Mouse (Mus musculus) forebrain, postnatal 0 days (tissue): ENCODE results near the gene Trp53bp2. TPM values are rescaled to one million over a fixed set of nuclear protein-coding genes. Genes with fewer than 3 reads are reported as not detected.

Source experiments
- ATAC-seq: fragments of 200-750 bp; cut with Nextera tagmentation; 2 replicates; pipeline ENCODE4 v1.8.0; 2017; ENCODE audit warnings: mild to moderate bottlenecking, moderate library complexity
- DNase-seq: peaks from one replicate; pipeline ENCODE4 v3.0.0-alpha.2; 2015
- H3K27ac ChIP-seq: fragments of 300-500 bp; sonication (generic); 2 replicates; pipeline ENCODE4 v1.5.1; 2014; ENCODE audit warnings: low read depth, mild to moderate bottlenecking, antibody characterized with exemption, low read length, moderate library complexity, mixed read lengths
- H3K27me3 ChIP-seq: fragments of 300-500 bp; sonication (generic); 2 replicates; pipeline ENCODE4 v1.6.1; 2014; ENCODE audit warnings: mild to moderate bottlenecking, low read length, mixed read lengths; ENCODE audit not compliant: insufficient read depth
- H3K36me3 ChIP-seq: fragments of 300-500 bp; sonication (generic); 2 replicates; pipeline ENCODE4 v1.6.1; 2014; ENCODE audit warnings: mild to moderate bottlenecking, moderate library complexity; ENCODE audit not compliant: insufficient read depth
- H3K4me1 ChIP-seq: fragments of 300-500 bp; sonication (generic); 2 replicates; pipeline ENCODE4 v1.6.1; 2014; ENCODE audit warnings: antibody characterized with exemption; ENCODE audit not compliant: insufficient read depth
- H3K4me2 ChIP-seq: fragments of 300-500 bp; sonication (generic); 2 replicates; pipeline ENCODE4 v1.6.1; 2014; ENCODE audit warnings: low read depth, mild to moderate bottlenecking, moderate library complexity
- H3K4me3 ChIP-seq: fragments of 300-500 bp; sonication (generic); 2 replicates; pipeline ENCODE4 v1.5.1; 2014; ENCODE audit warnings: low read depth, low read length, mixed read lengths
- H3K9ac ChIP-seq: fragments of 300-500 bp; sonication (generic); 2 replicates; pipeline ENCODE4 v1.6.1; 2014; ENCODE audit warnings: mild to moderate bottlenecking
- H3K9me3 ChIP-seq: fragments of 300-500 bp; sonication (generic); 2 replicates; pipeline ENCODE4 v1.6.1; 2016; ENCODE audit warnings: low read length
- CTCF ChIP-seq: sonication (generic); IDR thresholded peaks from 2 replicates; pipeline ENCODE4 v1.5.1; 2016; ENCODE audit warnings: antibody characterized with exemption, control low read depth, low read depth
- WGBS: fragments of 180-500 bp; shearing (Covaris S2); extraction: QIAGEN DNeasy Blood & Tissue Kit; methylation state at CpG from one replicate; pipeline ENCODE4 v1.1.7; 2014; 5-methylcytosine and 5-hydroxymethylcytosine counted together
- polyA plus RNA-seq: library from polyadenylated mRNA; unstranded; fragments of >200 nt; fragmentation: Nextera tagmentation; extraction: Ambion mirVana; gene quantifications from 2 replicates; pipeline ENCODE4 v1.2.1, GENCODE M21; 2015
- total RNA-seq: library from RNA; depleted of rRNA; stranded (reverse); fragments of >200 nt; gene quantifications from 2 replicates; pipeline ENCODE4 v1.2.3, GENCODE M21; 2014

Trp53bp2 gene
- total and polyA plus RNA-seq, 2 experiments from 2014 or later = 13.7 to 27.3 TPM

- Histone ChIP-seq H3K9ac (no peak overlapping the region), H3K27ac (no peak overlapping the region), H3K36me3 (0 out of 2 replicates have a peak, but pooled peaks cover 6% of the 10 kb centered on the region), H3K4me1 (no peaks in the 10 kb centered on the region), H3K4me2 (no peak overlapping the region), H3K9me3 (no peaks in the 10 kb centered on the region), H3K27me3 (no peaks in the 10 kb centered on the region), H3K4me3 (no peak overlapping the region)
- ATAC-seq (no peak), DNase-seq (no peak)
- 90% methylated on average over 7 of the region's 7 CpGs for WGBS
- TF ChIP-seq CTCF = no peak
Observed at GRCm38 (mm10) chr1:182501815-182502405, 92.9 kb downstream of the Trp53bp2 start.

- ATAC-seq (no peak), DNase-seq (no peak)
- Histone ChIP-seq H3K9ac (no peak overlapping the region), H3K27ac (no peak overlapping the region), H3K9me3 (no peaks in the 10 kb centered on the region), H3K4me3 (no peak overlapping the region), H3K36me3 (0 out of 2 replicates have a peak, but pooled peaks cover 6% of the 10 kb centered on the region), H3K4me2 (no peak overlapping the region), H3K4me1 (no peaks in the 10 kb centered on the region), H3K27me3 (no peaks in the 10 kb centered on the region)
- no peak for TF ChIP-seq CTCF
- WGBS = 91% methylated on average over 7 of the region's 7 CpGs
Observed at GRCm38 (mm10) chr1:182502491-182503050, 93.6 kb downstream of the Trp53bp2 start.

GRCm38 (mm10) chr1:182503206-182503900, 94.4 kb downstream of the Trp53bp2 start:
- Histone ChIP-seq H3K4me2 (no peak overlapping the region), H3K27ac (no peak overlapping the region), H3K27me3 (no peaks in the 10 kb centered on the region), H3K4me1 (no peaks in the 10 kb centered on the region), H3K4me3 (no peak overlapping the region), H3K36me3 (0 out of 2 replicates have a peak, but pooled peaks cover 6% of the 10 kb centered on the region), H3K9ac (no peak overlapping the region), H3K9me3 (no peaks in the 10 kb centered on the region)
- no peak for TF ChIP-seq CTCF
- WGBS = 87% methylated on average over 13 of the region's 13 CpGs
- no peak for ATAC-seq
- no peak for DNase-seq

- TF ChIP-seq CTCF = no peak
- Histone ChIP-seq H3K9me3 (no peaks in the 10 kb centered on the region), H3K9ac (0 out of 2 replicates have a peak overlapping the region, but pooled peaks have one; percentile 14), H3K27me3 (no peaks in the 10 kb centered on the region), H3K36me3 (peaks cover 10% of the 10 kb centered on the region; the same call in 1 of the 2 replicates), H3K4me1 (no peaks in the 10 kb centered on the region), H3K4me3 (no peak overlapping the region), H3K4me2 (no peak overlapping the region), H3K27ac (no peak overlapping the region)
- WGBS = 14% methylated on average over 4 of the region's 4 CpGs
- peak; percentile 46 for DNase-seq
- ATAC-seq = no peak
Observed at GRCm38 (mm10) chr1:182504223-182504622, 95.3 kb downstream of the Trp53bp2 start.

- Histone ChIP-seq H3K27ac (no peak overlapping the region), H3K36me3 (peaks cover 20% of the 10 kb centered on the region; the same call in 1 of the 2 replicates), H3K27me3 (no peaks in the 10 kb centered on the region), H3K9ac (no peak overlapping the region), H3K4me3 (no peak overlapping the region), H3K4me1 (no peaks in the 10 kb centered on the region), H3K4me2 (no peak overlapping the region), H3K9me3 (no peaks in the 10 kb centered on the region)
- no peak for ATAC-seq
- no peak for TF ChIP-seq CTCF
- DNase-seq = no peak
- WGBS = 92% methylated on average over 3 of the region's 3 CpGs
Observed at GRCm38 (mm10) chr1:182505291-182505690, 96.3 kb downstream of the Trp53bp2 start.

GRCm38 (mm10) chr1:182506229-182506986, 97.4 kb downstream of the Trp53bp2 start:
- 69% methylated on average over 7 of the region's 7 CpGs for WGBS
- no peaks in the 10 kb centered on the region for H3K9me3 ChIP-seq
- H3K27me3 ChIP-seq = no peaks in the 10 kb centered on the region
- H3K36me3 ChIP-seq = peaks cover 30% of the 10 kb centered on the region
- no peak for ATAC-seq
- DNase-seq = no peak
- H3K4me1 ChIP-seq = no peaks in the 10 kb centered on the region
- no peak overlapping the region for H3K9ac ChIP-seq
- no peak overlapping the region for H3K4me3 ChIP-seq
- TF ChIP-seq CTCF = no peak
- H3K4me2 ChIP-seq = no peak overlapping the region
- H3K27ac ChIP-seq = no peak overlapping the region
